Mouse (Mus musculus): ENCODE measurements at regions not wholly inside any gene's neighbourhood (a gene's known extent, or its start where the extent isn't known, plus 50 kb on each side); places are given as distances from the start of the nearest gene placed in this dataset.

DNA sequence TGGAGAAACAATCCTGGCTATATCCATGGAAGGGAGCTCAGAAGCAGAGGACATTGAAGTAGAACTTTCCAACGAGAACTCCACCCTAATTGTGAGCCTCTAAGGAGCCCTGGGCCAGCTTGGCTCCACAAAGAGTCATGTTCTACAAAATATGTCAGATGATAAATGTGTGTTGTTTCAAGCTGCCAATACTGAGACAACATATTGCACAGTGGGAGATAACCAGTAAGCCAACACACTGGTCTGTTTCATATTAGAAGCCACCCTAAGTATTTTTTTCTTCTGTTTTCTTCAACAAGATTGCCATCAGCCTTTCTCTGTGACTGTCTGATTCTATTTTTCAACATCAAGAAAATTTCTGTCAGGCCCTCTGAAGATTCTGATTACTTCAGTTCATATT is 289.5 kb upstream of the Pitrm1 start:
- no peak for TF ChIP-seq GATA1 (IDR thresholded peaks at IDR 0.05; ENCODE audit: borderline replicate concordance, low read length)
- no peak for TF ChIP-seq CTCF (IDR thresholded peaks at IDR 0.05; ENCODE audit: low read depth, low read length)

Measured in G1E (cell line).